Mouse (Mus musculus): ENCODE measurements at regions not wholly inside any gene's neighbourhood (a gene's known extent, or its start where the extent isn't known, plus 50 kb on each side); places are given as distances from the start of the nearest gene placed in this dataset.
A peak's percentile ranks its signal among the peaks of the same experiment; 100 is the strongest.

DNA sequence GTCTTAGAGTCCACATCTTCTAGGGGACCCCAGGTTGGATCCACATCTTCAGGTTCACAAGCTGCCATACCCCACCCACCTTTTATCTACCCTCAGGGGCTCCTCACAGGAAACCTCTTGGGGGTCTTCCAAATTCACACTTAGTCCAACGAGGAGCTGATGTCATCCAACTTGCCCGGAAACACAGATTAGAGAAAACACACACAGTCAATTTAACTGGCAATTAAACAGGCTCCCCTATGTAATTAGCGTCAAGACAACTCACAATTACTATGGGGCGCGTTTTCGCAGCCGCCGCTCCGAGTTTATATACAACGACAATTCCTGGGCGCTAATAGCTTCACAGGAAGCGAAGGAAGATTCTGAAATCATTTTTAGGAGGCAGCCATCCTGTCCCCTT lies 91.4 kb upstream of the Zfp618 start:
- Histone ChIP-seq H3K4me3 (ENCODE audit: low read length) (no peak overlapping the region), H3K4me2 (replicated peaks; ENCODE audit: low read depth, low read length) (no peak overlapping the region), H3K9me3 (ENCODE audit: low read length) (no peaks in the 10 kb centered on the region), H3K36me3 (ENCODE audit: insufficient read depth, low read length) (no peaks in the 10 kb centered on the region), H3K27ac (ENCODE audit: low read length) (no peak overlapping the region), H3K4me1 (ENCODE audit: insufficient read depth, low read length) (peaks cover 4% of the 10 kb centered on the region; the same call in 1 of the 2 replicates), H3K27me3 (ENCODE audit: insufficient read depth, low read length) (no peaks in the 10 kb centered on the region), H3K9ac (replicated peaks; ENCODE audit: low read length) (no peak overlapping the region)
- no peak for ATAC-seq (ENCODE audit: low FRiP score, low TSS enrichment)
- WGBS, result 73% methylated on average over 12 of the region's 12 CpGs

DNA sequence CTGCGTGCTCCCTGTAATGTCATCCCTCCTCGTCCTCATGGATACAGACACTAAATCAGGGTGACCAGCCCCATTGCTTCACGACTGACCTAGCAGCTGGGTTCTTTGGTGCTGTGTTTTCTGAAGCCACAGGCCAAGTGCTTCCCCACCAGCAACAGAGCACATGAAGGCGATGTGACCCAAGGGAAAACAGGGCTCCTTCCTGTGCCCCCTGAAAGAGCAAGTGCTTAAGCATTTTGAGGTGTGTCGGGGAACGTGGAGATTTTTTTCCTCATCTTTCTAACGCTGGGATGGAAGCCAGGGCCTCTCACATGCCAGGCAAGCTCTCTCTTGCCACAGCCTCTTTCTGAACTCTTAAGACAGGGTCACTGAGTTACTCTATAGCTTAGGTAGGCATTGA lies 87.3 kb upstream of the Zfp618 start:
- Histone ChIP-seq H3K4me2 (replicated peaks; ENCODE audit: low read depth, low read length) (no peak overlapping the region), H3K36me3 (ENCODE audit: insufficient read depth, low read length) (no peaks in the 10 kb centered on the region), H3K9ac (replicated peaks; ENCODE audit: low read length) (no peak overlapping the region), H3K4me3 (ENCODE audit: low read length) (no peak overlapping the region), H3K27ac (ENCODE audit: low read length) (no peak overlapping the region), H3K4me1 (ENCODE audit: insufficient read depth, low read length) (no peaks in the 10 kb centered on the region), H3K27me3 (ENCODE audit: insufficient read depth, low read length) (no peaks in the 10 kb centered on the region), H3K9me3 (ENCODE audit: low read length) (no peaks in the 10 kb centered on the region)
- no peak for ATAC-seq (ENCODE audit: low FRiP score, low TSS enrichment)
- WGBS, result 69% methylated on average over 7 of the region's 7 CpGs

DNA sequence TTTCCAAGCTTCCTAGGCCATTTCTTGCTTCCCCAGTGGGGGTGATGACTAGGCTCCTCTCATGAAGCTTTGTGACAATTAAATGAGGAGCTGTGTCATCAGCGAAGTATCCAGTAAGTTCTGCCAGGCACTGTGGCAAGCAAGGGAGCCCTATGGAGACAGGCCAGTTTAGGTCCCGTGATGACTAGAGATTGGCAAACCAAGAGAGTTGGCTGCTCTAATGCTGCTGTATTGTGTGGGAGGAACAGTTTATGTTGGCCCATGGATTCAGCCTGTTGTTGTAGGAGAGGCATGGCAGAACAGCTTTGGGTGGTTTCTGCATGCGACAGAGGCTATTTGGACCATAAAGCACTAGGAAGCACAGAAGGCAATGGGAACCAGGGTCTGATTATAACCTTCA lies 86.4 kb upstream of the Zfp618 start:
- Histone ChIP-seq H3K4me2 (replicated peaks; ENCODE audit: low read depth, low read length) (no peak overlapping the region), H3K27me3 (ENCODE audit: insufficient read depth, low read length) (no peaks in the 10 kb centered on the region), H3K9ac (replicated peaks; ENCODE audit: low read length) (no peak overlapping the region), H3K36me3 (ENCODE audit: insufficient read depth, low read length) (no peaks in the 10 kb centered on the region), H3K4me1 (ENCODE audit: insufficient read depth, low read length) (no peaks in the 10 kb centered on the region), H3K27ac (ENCODE audit: low read length) (no peak overlapping the region), H3K4me3 (ENCODE audit: low read length) (no peak overlapping the region), H3K9me3 (ENCODE audit: low read length) (no peaks in the 10 kb centered on the region)
- WGBS, result 72% methylated on average over 3 of the region's 3 CpGs
- no peak for ATAC-seq (ENCODE audit: low FRiP score, low TSS enrichment)

DNA sequence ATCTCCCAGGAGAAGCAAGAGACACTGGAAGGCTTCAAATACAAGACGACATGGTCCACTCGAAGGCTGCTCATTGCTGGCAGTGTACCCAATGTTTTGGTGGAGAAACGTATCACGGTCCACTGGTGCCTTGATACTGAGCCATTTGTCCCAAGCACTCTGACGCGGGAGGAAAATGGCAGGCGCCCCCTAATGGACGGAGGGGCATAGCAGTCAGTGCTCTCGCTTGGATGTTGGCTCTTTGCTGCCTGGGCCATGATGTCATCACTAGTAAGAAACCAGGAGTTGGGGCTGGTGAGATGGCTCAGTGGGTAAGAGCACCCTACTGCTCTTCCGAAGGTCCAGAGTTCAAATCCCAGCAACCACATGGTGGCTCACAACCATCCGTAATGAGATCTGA lies 83.5 kb upstream of the Zfp618 start:
- Histone ChIP-seq H3K9ac (replicated peaks; ENCODE audit: low read length) (no peak overlapping the region), H3K27ac (ENCODE audit: low read length) (no peak overlapping the region), H3K27me3 (ENCODE audit: insufficient read depth, low read length) (no peaks in the 10 kb centered on the region), H3K9me3 (ENCODE audit: low read length) (no peaks in the 10 kb centered on the region), H3K4me3 (ENCODE audit: low read length) (no peak overlapping the region), H3K36me3 (ENCODE audit: insufficient read depth, low read length) (no peaks in the 10 kb centered on the region), H3K4me2 (replicated peaks; ENCODE audit: low read depth, low read length) (no peak overlapping the region), H3K4me1 (ENCODE audit: insufficient read depth, low read length) (no peaks in the 10 kb centered on the region)
- whole genome bisulfite sequencing, result 80% methylated on average over 10 of the region's 11 CpGs
- no peak for ATAC-seq (ENCODE audit: low FRiP score, low TSS enrichment)

DNA sequence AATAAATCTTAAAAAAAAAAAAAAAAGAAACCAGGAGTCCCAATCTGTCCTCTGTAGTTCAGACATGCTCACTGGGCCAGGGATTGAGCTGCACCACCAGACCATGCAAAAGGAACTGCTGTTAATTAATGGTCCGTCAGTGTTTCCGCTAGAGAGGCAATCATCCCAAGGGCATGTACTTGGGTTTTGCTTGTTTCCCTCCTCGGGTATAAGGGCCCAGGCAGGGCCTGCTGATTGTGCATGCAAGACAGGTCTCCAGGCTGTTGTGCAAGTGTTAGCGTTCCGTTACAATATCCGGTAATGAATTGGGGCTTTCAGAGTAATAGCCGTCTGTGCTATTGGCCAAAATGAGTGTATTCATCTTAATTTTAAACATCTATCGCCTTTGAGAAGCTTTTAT lies 83.1 kb upstream of the Zfp618 start:
- no peak overlapping the region for H3K4me3 ChIP-seq (ENCODE audit: low read length)
- no peaks in the 10 kb centered on the region for H3K36me3 ChIP-seq (ENCODE audit: insufficient read depth, low read length)
- no peaks in the 10 kb centered on the region for H3K9me3 ChIP-seq (ENCODE audit: low read length)
- no peak overlapping the region for H3K9ac ChIP-seq (replicated peaks; ENCODE audit: low read length)
- no peak overlapping the region for H3K4me2 ChIP-seq (replicated peaks; ENCODE audit: low read depth, low read length)
- ATAC-seq (ENCODE audit: low FRiP score, low TSS enrichment), result 0 out of 2 replicates have a peak, but pooled peaks have one; percentile 19
- no peaks in the 10 kb centered on the region for H3K27me3 ChIP-seq (ENCODE audit: insufficient read depth, low read length)
- H3K27ac ChIP-seq (ENCODE audit: low read length), result no peak overlapping the region
- 58% methylated on average over 8 of the region's 8 CpGs for WGBS
- no peaks in the 10 kb centered on the region for H3K4me1 ChIP-seq (ENCODE audit: insufficient read depth, low read length)

DNA sequence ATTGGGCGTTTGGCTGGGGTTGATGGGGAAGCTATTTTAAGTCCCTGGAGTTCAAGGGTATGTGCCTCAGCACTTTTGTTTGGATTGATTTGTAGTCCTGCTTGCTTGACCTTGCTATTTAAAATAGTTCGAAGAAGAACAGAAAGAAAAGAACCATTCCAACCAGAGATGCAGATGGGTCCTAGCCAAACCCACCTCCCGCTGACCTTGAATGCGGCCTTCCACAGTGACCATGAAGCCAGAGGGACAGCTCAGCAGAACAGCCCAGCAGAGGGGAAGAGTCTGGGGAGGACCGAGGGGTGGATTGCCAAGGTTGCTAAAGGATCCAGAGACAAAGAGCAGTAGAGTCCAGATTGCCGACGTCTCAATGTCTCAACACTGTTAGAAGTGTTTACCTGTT lies 76.6 kb upstream of the Zfp618 start:
- 0 out of 2 replicates have a peak, but pooled peaks cover 4% of the 10 kb centered on the region for H3K27me3 ChIP-seq (ENCODE audit: insufficient read depth, low read length)

DNA sequence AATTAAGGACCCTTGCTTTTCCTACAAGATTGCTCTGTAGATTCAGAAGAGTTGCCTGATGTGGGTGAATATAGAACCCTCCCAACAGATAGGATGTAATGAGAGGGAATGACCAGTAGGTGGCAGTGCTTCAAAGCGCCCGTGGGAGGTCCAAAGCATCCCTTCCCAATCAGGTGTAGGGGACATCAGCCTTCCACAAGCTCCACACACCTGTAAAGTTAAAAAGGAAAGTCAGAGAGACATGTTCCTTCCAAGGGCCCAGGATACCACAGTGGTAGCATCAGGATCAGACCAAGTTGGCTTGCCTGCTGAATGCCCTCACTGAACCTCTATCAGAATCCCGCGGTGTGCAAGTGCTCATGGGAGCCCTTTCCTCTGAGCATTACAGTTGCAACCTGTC lies 75.7 kb upstream of the Zfp618 start:
- H3K36me3 ChIP-seq (ENCODE audit: insufficient read depth, low read length), result no peaks in the 10 kb centered on the region
- H3K27ac ChIP-seq (ENCODE audit: low read length), result no peak overlapping the region
- WGBS, result 46% methylated on average over 4 of the region's 4 CpGs
- peak; percentile 41; the same call in 1 of the 2 replicates for ATAC-seq (ENCODE audit: low FRiP score, low TSS enrichment)
- H3K9ac ChIP-seq (replicated peaks; ENCODE audit: low read length), result no peak overlapping the region
- 0 out of 2 replicates have a peak, but pooled peaks cover 3% of the 10 kb centered on the region for H3K4me1 ChIP-seq (ENCODE audit: insufficient read depth, low read length)
- H3K27me3 ChIP-seq (ENCODE audit: insufficient read depth, low read length), result 0 out of 2 replicates have a peak, but pooled peaks cover 4% of the 10 kb centered on the region
- H3K4me3 ChIP-seq (ENCODE audit: low read length), result no peak overlapping the region
- H3K4me2 ChIP-seq (replicated peaks; ENCODE audit: low read depth, low read length), result no peak overlapping the region
- H3K9me3 ChIP-seq (ENCODE audit: low read length), result no peaks in the 10 kb centered on the region

More for the DNA sequence above, 76.6 kb upstream of the Zfp618 start:
- no peak overlapping the region for H3K4me2 ChIP-seq (replicated peaks; ENCODE audit: low read depth, low read length)
- no peak overlapping the region for H3K9ac ChIP-seq (replicated peaks; ENCODE audit: low read length)
- H3K4me1 ChIP-seq (ENCODE audit: insufficient read depth, low read length), result 0 out of 2 replicates have a peak, but pooled peaks cover 3% of the 10 kb centered on the region
- no peak overlapping the region for H3K4me3 ChIP-seq (ENCODE audit: low read length)
- 80% methylated on average over 7 of the region's 7 CpGs for WGBS
- no peak for ATAC-seq (ENCODE audit: low FRiP score, low TSS enrichment)
- no peaks in the 10 kb centered on the region for H3K9me3 ChIP-seq (ENCODE audit: low read length)
- no peaks in the 10 kb centered on the region for H3K36me3 ChIP-seq (ENCODE audit: insufficient read depth, low read length)
- H3K27ac ChIP-seq (ENCODE audit: low read length), result no peak overlapping the region

DNA sequence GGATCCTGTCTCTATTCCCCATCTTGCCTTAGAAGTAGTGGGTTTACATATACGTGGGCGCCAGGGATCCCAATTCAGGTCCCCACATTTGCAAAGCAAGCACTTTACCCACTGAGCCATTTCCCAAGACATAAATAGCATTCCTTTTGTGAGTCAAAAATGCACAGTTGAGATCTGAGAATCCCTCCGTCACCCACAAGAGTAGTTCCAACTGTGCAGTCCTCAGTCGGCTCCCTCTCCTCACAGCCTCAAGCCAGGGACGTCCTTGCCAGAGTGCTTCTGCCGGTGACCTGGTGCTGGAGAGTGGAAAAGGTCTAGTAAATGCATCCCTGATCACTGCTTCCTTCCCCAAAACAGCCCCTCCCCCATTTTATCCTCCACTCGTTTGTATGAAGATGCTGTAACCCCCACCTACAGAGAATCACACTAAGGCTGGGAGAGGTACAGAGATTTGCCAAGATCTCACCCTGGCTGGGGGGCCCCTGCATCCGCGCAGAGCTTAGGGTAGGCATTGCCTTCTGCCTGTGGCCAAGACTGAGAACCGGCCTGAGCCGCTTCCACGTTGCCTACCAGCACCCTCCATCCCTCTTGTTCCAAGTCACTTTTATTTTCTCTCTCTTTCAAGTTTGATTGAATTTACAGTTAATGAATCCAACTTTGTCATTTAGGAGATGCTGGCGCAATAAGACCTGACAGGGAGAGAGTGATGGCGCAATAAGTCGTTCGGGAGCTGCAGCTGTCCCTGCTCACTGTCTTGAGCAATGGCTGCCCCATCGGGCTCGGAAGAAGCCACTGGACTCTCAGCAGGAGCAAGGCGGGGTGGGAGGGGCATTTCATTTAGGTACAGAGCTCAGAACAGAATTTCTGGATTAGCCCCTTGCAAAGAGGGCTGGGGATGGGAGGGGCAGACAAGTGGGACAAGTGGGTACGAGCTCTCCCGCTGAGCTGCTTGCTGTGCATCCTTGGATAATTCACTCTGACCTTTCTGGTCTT lies 74.5 kb upstream of the Zfp618 start:
- Histone ChIP-seq H3K9ac (replicated peaks; ENCODE audit: low read length) (no peak overlapping the region), H3K4me3 (ENCODE audit: low read length) (no peak overlapping the region), H3K4me2 (replicated peaks; ENCODE audit: low read depth, low read length) (peak overlapping the region; percentile 30), H3K36me3 (ENCODE audit: insufficient read depth, low read length) (no peaks in the 10 kb centered on the region), H3K9me3 (ENCODE audit: low read length) (no peaks in the 10 kb centered on the region), H3K27ac (ENCODE audit: low read length) (no peak overlapping the region), H3K4me1 (ENCODE audit: insufficient read depth, low read length) (0 out of 2 replicates have a peak, but pooled peaks cover 3% of the 10 kb centered on the region), H3K27me3 (ENCODE audit: insufficient read depth, low read length) (0 out of 2 replicates have a peak, but pooled peaks cover 4% of the 10 kb centered on the region)
- ATAC-seq (ENCODE audit: low FRiP score, low TSS enrichment), result peak; percentile 66
- 35% methylated on average over 21 of the region's 21 CpGs for WGBS

DNA sequence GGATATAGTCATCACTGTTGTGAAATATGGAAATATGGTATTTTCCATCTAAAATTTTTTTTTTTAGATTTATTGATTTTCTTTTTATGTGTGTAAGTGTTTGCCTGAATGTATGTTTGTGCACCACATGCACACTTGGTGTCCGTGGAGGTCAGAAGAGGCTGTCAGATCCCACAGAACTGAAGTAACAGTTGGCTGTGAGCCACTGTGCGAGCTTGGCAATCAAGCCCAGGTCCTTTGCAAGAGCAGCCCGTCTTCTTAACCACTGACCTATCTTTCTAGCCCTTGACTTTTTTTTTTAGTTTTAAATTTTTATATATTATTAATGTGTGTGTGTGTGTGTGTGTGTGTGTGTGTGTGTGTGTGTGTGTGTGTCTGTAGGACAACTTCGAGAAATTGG lies 52.5 kb upstream of the Zfp618 start:
- Histone ChIP-seq H3K9me3 (ENCODE audit: low read length) (no peaks in the 10 kb centered on the region), H3K36me3 (ENCODE audit: insufficient read depth, low read length) (no peaks in the 10 kb centered on the region), H3K4me3 (ENCODE audit: low read length) (no peak overlapping the region), H3K9ac (replicated peaks; ENCODE audit: low read length) (no peak overlapping the region), H3K27me3 (ENCODE audit: insufficient read depth, low read length) (no peaks in the 10 kb centered on the region), H3K27ac (ENCODE audit: low read length) (no peak overlapping the region), H3K4me2 (replicated peaks; ENCODE audit: low read depth, low read length) (no peak overlapping the region), H3K4me1 (ENCODE audit: insufficient read depth, low read length) (no peaks in the 10 kb centered on the region)
- no peak for ATAC-seq (ENCODE audit: low FRiP score, low TSS enrichment)
- WGBS, result 77% methylated on average over 4 of the region's 4 CpGs

Measured in kidney, embryonic 16.5 days (tissue).